Mouse (Mus musculus): ENCODE data around the gene Hspb2.

DNA sequence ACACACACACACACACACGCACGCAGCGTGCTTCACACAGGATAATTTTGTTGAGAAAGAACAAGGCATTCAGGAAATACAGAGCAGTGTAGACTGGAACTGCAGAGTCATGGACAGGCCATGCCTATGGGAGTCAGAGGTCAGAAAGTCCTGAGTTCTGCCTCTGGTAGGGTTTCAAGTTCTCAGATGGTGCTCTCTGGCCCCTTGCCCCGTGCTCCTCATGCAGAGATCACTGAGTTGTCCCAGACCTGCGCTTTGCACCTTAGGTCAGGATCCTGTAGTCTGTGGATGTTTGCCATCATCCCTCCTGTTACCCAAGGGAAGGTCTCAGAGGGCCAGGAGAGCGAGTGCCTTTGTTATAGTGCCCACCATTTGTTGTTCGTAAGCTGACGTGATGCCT is 44.6 kb upstream of the Hspb2 start:
- TF ChIP-seq USF1 (IDR thresholded peaks at IDR 0.05; ENCODE audit: low read depth) (no peak), MAX (IDR thresholded peaks at IDR 0.05; ENCODE audit: low read depth) (no peak), E2F4 (IDR thresholded peaks at IDR 0.05; ENCODE audit: insufficient read depth) (no peak), POLR2A (IDR thresholded peaks at IDR 0.05; ENCODE audit: insufficient read length, low read depth) (no peak), MYOG (IDR thresholded peaks at IDR 0.05; ENCODE audit: control insufficient read depth in 1 of 3, insufficient read depth in 1 of 3, insufficient read length in 2 of 3, low read depth in 2 of 3) (no peak), TCF12 (IDR thresholded peaks at IDR 0.05; ENCODE audit: insufficient read depth, poor library complexity, severe bottlenecking) (no peak)
